Mouse (Mus musculus): ENCODE results near the gene Pik3c2a. TPM values are rescaled to one million over a fixed set of nuclear protein-coding genes. Genes with fewer than 3 reads are reported as not detected.

Pik3c2a gene
- total and polyA plus RNA-seq, 3 experiments, result 10.9 to 35.3 (median 14.3) TPM

GRCm38 (mm10) chr7:116425771-116426170, 17.5 kb downstream of the Pik3c2a start:
- Histone ChIP-seq H3K4me1 (ENCODE audit: control insufficient read depth in 1 of 2, insufficient read depth in 2 of 2) (no peaks in the 10 kb centered on the region), H3K79me2 (replicated peaks; ENCODE audit: control insufficient read depth, extremely low read depth, insufficient read depth, poor library complexity, severe bottlenecking) (no peaks in the 10 kb centered on the region; the same call in 1 of the 2 replicates), H3K9ac (ENCODE audit: insufficient read depth, low read depth) (no peak overlapping the region), H3K27me3 (replicated peaks) (no peaks in the 10 kb centered on the region), H3K4me2 (ENCODE audit: insufficient read depth, low read depth, poor library complexity, severe bottlenecking) (no peak overlapping the region), H3K36me3 (replicated peaks in 1 of 2; ENCODE audit: control insufficient read depth in 1 of 2, insufficient read depth in 1 of 2, low read length in 1 of 2) (peaks cover 0 to 13% of the 10 kb centered on the region in 2 experiments), H3K4me3 (replicated peaks in 1 of 3; ENCODE audit: low read depth in 2 of 3, low read length in 2 of 3, poor library complexity in 1 of 3) (no peak overlapping the region), H3K9me3 (replicated peaks; ENCODE audit: low read length) (no peaks in the 10 kb centered on the region), H3K27ac (ENCODE audit: insufficient read depth, low read depth) (no peak overlapping the region)
- in situ Hi-C loops (cut with MboI; ENCODE audit: low pct_ligation_motif_present, low pct_unique_long_range_greater_than_20kb, low sequenced_read_pairs), result no loop called here
- TF ChIP-seq JUN (IDR thresholded peaks at IDR 0.05; ENCODE audit: insufficient read depth, low read depth, low read length) (no peak), JUND (conservative IDR thresholded peaks at IDR 0.05; ENCODE audit: low read depth, low read length) (no peak), EP300 (IDR thresholded peaks at IDR 0.05; ENCODE audit: low read length) (no peak), MAX (IDR thresholded peaks at IDR 0.05; ENCODE audit: low read length) (no peak), CHD1 (IDR thresholded peaks at IDR 0.05; ENCODE audit: low read depth, low read length) (no peak), ZKSCAN1 (IDR thresholded peaks at IDR 0.05; ENCODE audit: borderline replicate concordance, low read depth, low read length) (no peak), NRF1 (IDR thresholded peaks at IDR 0.05; ENCODE audit: low read depth, low read length) (no peak), ZNF384 (IDR thresholded peaks at IDR 0.05; ENCODE audit: low read depth, low read length) (no peak), BHLHE40 (IDR thresholded peaks at IDR 0.05; ENCODE audit: low read depth, low read length) (no peak), HCFC1 (IDR thresholded peaks at IDR 0.05; ENCODE audit: low read depth, low read length) (no peak), USF1 (IDR thresholded peaks at IDR 0.05; ENCODE audit: low read depth, low read length) (no peak), USF2 (conservative IDR thresholded peaks at IDR 0.05; ENCODE audit: low read depth, low read length) (no peak), RAD21 (IDR thresholded peaks at IDR 0.05; ENCODE audit: low read depth, low read length) (no peak), NELFE (IDR thresholded peaks at IDR 0.05; ENCODE audit: low read depth, low read length) (no peak), KAT2A (IDR thresholded peaks at IDR 0.05; ENCODE audit: insufficient replicate concordance, low read length) (no peak), SIN3A (IDR thresholded peaks at IDR 0.05; ENCODE audit: low read length) (no peak)
- no peak for DNase-seq (ENCODE audit: extremely low read depth)
- dilution Hi-C loops (cut with MboI; ENCODE audit: extremely low pct_ligation_motif_present, extremely low pct_unique_long_range_greater_than_20kb, low sequenced_read_pairs), result no loop called here

- dilution Hi-C loops (cut with MboI; ENCODE audit: extremely low pct_ligation_motif_present, extremely low pct_unique_long_range_greater_than_20kb, low sequenced_read_pairs), result no loop called here
- in situ Hi-C loops (cut with MboI; ENCODE audit: low pct_ligation_motif_present, low pct_unique_long_range_greater_than_20kb, low sequenced_read_pairs), result no loop called here
- no peak overlapping the region for H3K4me3 ChIP-seq (replicated peaks in 1 of 3; ENCODE audit: low read depth in 2 of 3, low read length in 2 of 3, poor library complexity in 1 of 3)
Measured at GRCm38 (mm10) chr7:116421081-116421480, 22.2 kb downstream of the Pik3c2a start.

More at GRCm38 (mm10) chr7:116421081-116421480, 22.2 kb downstream of the Pik3c2a start:
- Histone ChIP-seq H3K4me2 (ENCODE audit: insufficient read depth, low read depth, poor library complexity, severe bottlenecking) (no peak overlapping the region), H3K36me3 (replicated peaks in 1 of 2; ENCODE audit: control insufficient read depth in 1 of 2, insufficient read depth in 1 of 2, low read length in 1 of 2) (peaks cover 3 to 23% of the 10 kb centered on the region in 2 experiments), H3K4me1 (ENCODE audit: control insufficient read depth in 1 of 2, insufficient read depth in 2 of 2) (no peaks in the 10 kb centered on the region), H3K27ac (ENCODE audit: insufficient read depth, low read depth) (no peak overlapping the region), H3K79me2 (replicated peaks; ENCODE audit: control insufficient read depth, extremely low read depth, insufficient read depth, poor library complexity, severe bottlenecking) (no peaks in the 10 kb centered on the region; the same call in 1 of the 2 replicates), H3K9me3 (replicated peaks; ENCODE audit: low read length) (no peaks in the 10 kb centered on the region), H3K27me3 (replicated peaks) (no peaks in the 10 kb centered on the region), H3K9ac (ENCODE audit: insufficient read depth, low read depth) (no peak overlapping the region)
- no peak for TF ChIP-seq MXI1 (IDR thresholded peaks at IDR 0.05; ENCODE audit: low read depth, low read length)
- TF ChIP-seq ZC3H11A (IDR thresholded peaks at IDR 0.05; ENCODE audit: low read depth, low read length), result no peak
- no peak for TF ChIP-seq HCFC1 (IDR thresholded peaks at IDR 0.05; ENCODE audit: low read depth, low read length)
- no peak for TF ChIP-seq MAZ (IDR thresholded peaks at IDR 0.05; ENCODE audit: low read depth, low read length)
- TF ChIP-seq MEF2A (IDR thresholded peaks at IDR 0.05; ENCODE audit: borderline replicate concordance, low read depth, low read length), result no peak
- TF ChIP-seq JUN (IDR thresholded peaks at IDR 0.05; ENCODE audit: insufficient read depth, low read depth, low read length), result no peak
- TF ChIP-seq USF1 (IDR thresholded peaks at IDR 0.05; ENCODE audit: low read depth, low read length), result no peak
- no peak for TF ChIP-seq USF2 (conservative IDR thresholded peaks at IDR 0.05; ENCODE audit: low read depth, low read length)
- no peak for TF ChIP-seq UBTF (IDR thresholded peaks at IDR 0.05; ENCODE audit: low read depth, low read length)
- no peak for TF ChIP-seq ZNF384 (IDR thresholded peaks at IDR 0.05; ENCODE audit: low read depth, low read length)
- no peak for TF ChIP-seq CHD2 (IDR thresholded peaks at IDR 0.05; ENCODE audit: low read length)
- TF ChIP-seq NELFE (IDR thresholded peaks at IDR 0.05; ENCODE audit: low read depth, low read length), result no peak
- TF ChIP-seq TBP (conservative IDR thresholded peaks at IDR 0.05; ENCODE audit: low read depth, low read length), result no peak
- TF ChIP-seq ZMIZ1 (IDR thresholded peaks at IDR 0.05; ENCODE audit: low read depth, low read length), result no peak
- no peak for TF ChIP-seq EP300 (IDR thresholded peaks at IDR 0.05; ENCODE audit: low read length)
- no peak for TF ChIP-seq MYC (IDR thresholded peaks at IDR 0.05; ENCODE audit: low read depth, low read length)
- no peak for TF ChIP-seq RCOR1 (conservative IDR thresholded peaks at IDR 0.05; ENCODE audit: low read depth, low read length)
- DNase-seq (ENCODE audit: extremely low read depth), result no peak

Data from CH12.LX (cell line).